Mouse (Mus musculus) lung, postnatal 0 days (tissue): ENCODE measurements around the gene Dscam.

Experiments
- CTCF ChIP-seq: IDR thresholded peaks from 2 replicates; pipeline ENCODE4 v1.5.1; 2016; ENCODE audit warnings: antibody characterized with exemption, mild to moderate bottlenecking
- EP300 ChIP-seq: IDR thresholded peaks from 2 replicates; pipeline ENCODE4 v1.6.1; 2016; ENCODE audit warnings: antibody characterized with exemption, mild to moderate bottlenecking, control low read depth

- TF ChIP-seq CTCF (no peak), EP300 (no peak)
These were observed 594.7 kb downstream of the Dscam start for GRCm38 (mm10) chr16:96575841-96576240.
